Mouse (Mus musculus): ENCODE results near the gene Tead1.

Gene Tead1

DNA sequence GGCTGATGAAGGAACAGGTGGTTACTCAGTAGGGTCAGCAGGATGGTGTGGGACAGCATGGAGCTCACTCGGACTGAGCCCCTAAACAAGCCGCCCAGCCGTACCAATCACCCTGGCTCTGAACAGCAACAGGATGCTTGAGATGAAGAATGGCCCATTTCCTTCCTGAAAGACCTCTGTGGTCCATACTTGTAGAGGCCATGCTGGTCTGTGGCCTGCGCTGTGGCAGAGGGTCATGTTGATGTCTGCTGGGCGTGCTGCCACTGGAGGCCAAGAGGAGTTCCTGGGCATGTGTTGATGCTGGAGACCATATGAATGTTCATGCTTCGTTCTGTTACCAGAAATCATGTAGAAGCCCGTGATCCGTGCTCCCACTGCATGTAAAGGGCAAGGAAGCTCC lies 258.0 kb downstream of the Tead1 start:
- DNase-seq, result no peak

DNA sequence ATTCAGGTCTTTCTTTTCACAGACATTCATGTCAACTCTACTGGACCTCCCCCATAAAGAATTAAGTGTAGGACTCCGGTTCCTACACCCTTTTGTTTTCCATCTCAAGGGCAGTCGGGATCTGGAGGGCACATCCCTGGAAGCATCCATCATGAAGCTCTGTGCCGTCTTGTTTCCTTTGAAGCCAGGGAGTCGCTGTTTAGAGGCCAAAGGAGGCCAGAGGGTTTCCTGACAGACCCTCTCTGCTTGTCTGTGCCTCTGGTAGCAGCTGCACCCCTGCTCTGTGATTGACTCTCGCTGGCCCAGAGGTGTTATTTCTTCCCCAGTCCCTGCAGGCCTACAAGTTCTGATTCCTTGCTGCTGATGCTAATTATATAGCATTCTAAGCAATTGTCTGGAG lies 259.8 kb downstream of the Tead1 start:
- DNase-seq, result no peak

DNA sequence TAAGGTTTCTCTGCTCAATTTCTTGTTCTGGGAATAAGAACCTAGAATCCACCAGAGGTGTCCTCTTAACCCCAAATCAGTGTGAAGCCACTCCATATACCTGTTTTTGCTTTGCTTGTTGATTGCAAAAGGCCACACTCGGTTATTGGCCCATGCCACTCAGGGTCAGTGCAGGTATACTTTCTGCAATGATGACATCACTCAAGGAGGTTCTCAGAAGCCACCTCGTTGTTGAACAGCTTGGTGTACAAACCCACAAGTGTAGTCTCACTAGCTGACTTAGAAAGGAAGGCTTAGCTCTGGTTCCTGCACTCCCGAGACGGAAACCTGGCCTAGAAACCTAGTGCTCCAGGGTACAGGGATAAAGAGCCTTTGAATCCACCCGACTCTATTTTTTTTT lies 263.4 kb downstream of the Tead1 start:
- no peak for DNase-seq

DNA sequence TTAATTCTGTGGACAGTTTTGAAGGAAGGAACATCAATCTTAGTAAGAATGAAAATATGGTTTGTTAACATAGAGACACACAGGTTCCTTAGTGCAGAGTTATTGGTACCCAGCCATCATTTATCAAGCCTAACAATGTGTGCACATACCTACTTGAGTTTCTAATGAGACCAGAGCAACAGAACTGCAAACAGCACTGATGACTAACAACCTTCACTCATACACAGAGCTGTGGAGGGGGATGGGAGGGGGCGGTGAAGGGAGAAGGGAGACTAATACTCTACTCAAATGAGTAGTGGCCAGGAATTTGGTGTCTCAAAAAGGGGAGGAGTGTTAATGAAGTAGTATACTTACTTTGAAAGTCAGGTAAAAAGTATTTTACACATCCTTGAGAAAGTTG lies 263.9 kb downstream of the Tead1 start:
- DNase-seq, result no peak

DNA sequence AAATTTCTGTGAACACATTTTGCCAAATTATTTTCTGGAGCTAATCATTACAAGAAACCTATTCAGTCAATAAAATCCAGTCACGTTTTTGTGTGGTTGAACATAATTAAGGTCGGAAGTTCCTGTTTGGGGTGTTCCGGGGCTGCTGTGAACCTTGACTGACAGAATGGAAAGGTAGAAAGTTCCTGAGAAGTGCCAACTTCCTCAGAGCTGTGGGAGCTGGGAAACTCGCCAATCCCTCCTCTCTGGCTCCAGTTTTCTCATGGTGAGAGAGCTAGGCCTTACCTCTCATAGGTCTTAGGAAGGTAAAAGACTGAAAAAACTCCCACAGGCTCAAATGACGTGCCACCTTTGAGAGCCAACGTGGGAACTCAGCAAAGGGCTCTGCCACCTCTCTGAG lies 267.6 kb downstream of the Tead1 start:
- DNase-seq, result no peak

DNA sequence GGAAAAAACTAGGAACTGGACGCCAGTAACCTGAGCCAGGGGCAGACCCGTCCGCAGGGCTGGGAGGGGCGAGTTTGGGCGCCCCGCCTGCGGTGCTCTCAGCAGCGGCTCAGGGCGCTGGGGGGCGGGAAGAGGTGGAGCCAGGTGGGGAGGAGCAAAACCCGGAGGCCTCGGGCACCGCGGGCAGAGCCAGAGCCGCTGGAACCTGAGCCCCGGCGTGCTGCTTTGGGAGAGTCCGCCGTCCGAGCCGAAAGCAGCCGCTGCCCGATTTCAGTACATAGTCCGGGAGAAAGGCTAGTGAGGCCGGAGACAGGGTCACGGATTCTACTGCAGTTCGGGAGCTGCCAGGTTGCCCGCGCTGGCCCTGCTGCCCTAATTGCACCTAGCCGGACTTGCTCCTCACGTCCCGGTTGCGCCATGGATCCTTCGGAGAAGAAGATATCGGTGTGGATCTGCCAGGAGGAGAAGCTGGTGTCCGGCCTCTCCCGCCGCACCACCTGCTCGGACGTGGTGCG lies 274.7 kb downstream of the Tead1 start, which contains the start of gene Rassf10:
Gene Rassf10 (plus strand): TSS at position 186 of the 515 bp plus-strand sequence.
- DNase-seq, result peak in 1 of 2 experiments; percentile 14

DNA sequence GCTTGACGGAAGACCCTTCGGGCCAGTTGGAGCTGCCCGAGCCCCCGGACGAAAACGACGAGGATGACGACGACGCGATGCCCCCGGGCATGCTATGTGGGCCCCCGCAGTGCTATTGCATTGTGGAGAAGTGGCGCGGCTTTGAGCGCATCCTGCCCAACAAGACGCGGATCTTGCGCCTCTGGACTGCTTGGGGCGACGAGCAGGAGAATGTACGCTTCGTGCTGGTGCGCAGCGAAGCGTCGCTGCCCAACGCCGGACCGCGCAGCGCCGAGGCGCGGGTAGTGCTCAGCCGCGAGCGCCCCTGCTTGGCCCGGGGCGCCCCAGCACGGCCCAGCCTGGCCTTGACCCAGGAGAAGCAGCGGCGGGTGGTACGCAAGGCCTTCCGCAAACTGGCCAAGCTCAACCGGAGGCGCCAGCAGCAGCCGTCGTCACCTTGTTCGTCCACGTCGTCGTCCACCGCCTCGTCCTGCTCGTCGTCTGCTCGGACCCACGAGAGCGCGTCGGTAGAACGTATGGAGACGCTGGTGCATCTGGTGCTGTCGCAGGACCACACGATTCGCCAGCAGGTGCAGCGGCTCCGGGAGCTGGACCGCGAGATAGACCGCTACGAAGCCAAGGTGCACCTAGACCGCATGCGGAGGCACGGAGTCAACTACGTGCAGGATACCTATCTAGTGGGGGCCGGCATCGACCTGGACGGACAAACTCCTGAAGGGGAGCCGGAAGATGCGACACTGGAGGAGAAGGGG lies 275.4 kb downstream of the Tead1 start:
- DNase-seq, result no peak

DNA sequence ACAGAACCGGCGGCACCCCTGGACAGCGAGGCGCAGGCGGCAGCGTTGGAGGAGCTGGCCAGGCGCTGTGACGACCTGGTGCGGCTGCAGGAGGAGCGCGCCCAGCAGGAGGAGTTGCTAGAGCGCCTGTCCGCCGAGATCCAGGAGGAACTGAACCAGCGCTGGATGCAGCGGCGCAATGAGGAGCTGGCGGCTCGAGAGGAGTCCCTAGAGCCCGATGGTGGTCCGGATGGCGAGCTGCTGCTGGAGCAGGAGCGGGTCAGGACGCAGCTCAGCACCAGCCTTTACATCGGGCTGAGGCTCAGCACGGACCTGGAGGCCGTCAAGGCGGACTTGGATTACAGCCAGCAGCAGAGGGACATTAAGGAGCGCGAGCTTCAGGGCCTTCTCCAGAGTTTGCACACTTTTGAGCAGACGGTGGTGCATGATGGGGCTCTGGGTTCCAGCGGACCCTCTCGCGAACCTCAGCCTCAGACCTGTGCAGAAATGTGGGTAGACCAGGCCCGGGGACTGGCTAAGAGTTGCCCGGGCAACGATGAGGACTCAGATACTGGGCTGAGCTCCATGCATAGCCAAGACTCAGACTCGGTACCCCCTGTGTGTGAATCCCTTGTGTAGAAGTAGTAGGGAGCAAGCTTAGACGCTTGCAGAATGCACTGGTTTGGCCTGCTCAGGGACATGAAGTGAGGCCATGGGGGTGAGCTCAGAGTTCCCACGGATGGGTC lies 276.1 kb downstream of the Tead1 start:
- DNase-seq, result no peak

DNA sequence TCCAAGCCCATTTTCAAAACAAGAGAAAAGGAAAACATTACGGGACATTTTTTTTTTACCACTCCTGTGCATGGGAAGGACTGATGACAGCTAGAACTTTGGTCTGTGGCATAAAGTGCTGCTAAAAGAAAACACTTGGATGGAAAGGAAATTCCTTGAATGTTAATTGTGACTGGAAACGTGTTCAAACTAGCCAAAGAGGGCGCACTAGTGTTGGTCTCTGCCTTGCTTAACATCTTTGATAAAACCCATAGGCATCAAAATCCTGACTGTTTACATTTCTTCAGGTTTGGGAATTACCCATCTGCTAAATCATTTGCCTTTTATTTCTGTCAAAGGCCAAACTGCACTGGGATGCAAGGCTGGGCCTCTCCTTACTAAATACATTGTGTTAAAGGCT lies 276.8 kb downstream of the Tead1 start:
- no peak for DNase-seq
